Mouse (Mus musculus) forebrain, embryonic 14.5 days (tissue): ENCODE results near the gene Ifitm10. TPM values are rescaled to one million over a fixed set of nuclear protein-coding genes. Genes with fewer than 3 reads are reported as not detected.
"Not testable (repeated sequence)": the region's sequence is repeated elsewhere in the genome, so short reads cannot be mapped to it uniquely, and the experiment has no call there.

ENCODE experiments used
- ATAC-seq: fragments of 200-750 bp; cut with Nextera tagmentation; 2 replicates; pipeline ENCODE4 v1.8.0; 2017; ENCODE audit warnings: mild to moderate bottlenecking, moderate library complexity
- DNase-seq: peaks from one replicate; pipeline ENCODE4 v3.0.0-alpha.2; 2015; ENCODE audit warnings: low spot score
- H3K27ac ChIP-seq: fragments of 300-500 bp; sonication (generic); 2 replicates; pipeline ENCODE4 v1.5.1; 2014; ENCODE audit warnings: low read depth, mild to moderate bottlenecking, control low read depth, low read length, moderate library complexity
- H3K27me3 ChIP-seq: fragments of 300-500 bp; sonication (generic); replicated peaks from 2 replicates; pipeline ENCODE4 v1.6.1; 2014; ENCODE audit warnings: low read length, control low read depth, mixed read lengths; ENCODE audit not compliant: control insufficient read depth, insufficient read depth
- H3K36me3 ChIP-seq: fragments of 300-500 bp; sonication (generic); 2 replicates; pipeline ENCODE4 v1.6.1; 2014; ENCODE audit warnings: low read length, control low read depth; ENCODE audit not compliant: control insufficient read depth, insufficient read depth
- H3K4me1 ChIP-seq: fragments of 300-500 bp; sonication (generic); 2 replicates; pipeline ENCODE4 v1.6.1; 2014; ENCODE audit warnings: antibody characterized with exemption, low read length, control low read depth; ENCODE audit not compliant: control insufficient read depth, insufficient read depth
- H3K4me2 ChIP-seq: fragments of 300-500 bp; sonication (generic); 2 replicates; pipeline ENCODE4 v1.6.1; 2014; ENCODE audit warnings: mild to moderate bottlenecking, control low read depth, low read length
- H3K4me3 ChIP-seq: fragments of 300-500 bp; sonication (generic); 2 replicates; pipeline ENCODE4 v1.5.1; 2014; ENCODE audit warnings: low read depth, low read length, control low read depth
- H3K9ac ChIP-seq: fragments of 300-500 bp; sonication (generic); 2 replicates; pipeline ENCODE4 v1.6.1; 2014; ENCODE audit warnings: mild to moderate bottlenecking, low read length, control low read depth, moderate library complexity
- H3K9me3 ChIP-seq: fragments of 300-500 bp; sonication (generic); replicated peaks from 2 replicates; pipeline ENCODE4 v1.6.1; 2016; ENCODE audit warnings: low read length, control low read depth, mixed read lengths; ENCODE audit not compliant: control insufficient read depth
- WGBS: fragments of 180-500 bp; shearing (Covaris S2); extraction: QIAGEN DNeasy Blood & Tissue Kit; methylation state at CpG from one replicate; pipeline ENCODE4 v1.1.7; 2014; 5-methylcytosine and 5-hydroxymethylcytosine counted together
- polyA plus RNA-seq: library from polyadenylated mRNA; unstranded; fragments of >200 nt; fragmentation: Nextera tagmentation; extraction: Ambion mirVana; gene quantifications from 2 replicates; pipeline ENCODE4 v1.2.1, GENCODE M21; 2014

The Ifitm10 gene
- polyA plus RNA-seq, 1 experiment from 2014 or later, result 1.9 TPM

GRCm38 (mm10) chr7:142285130-142285835 is 88.3 kb downstream of the Ifitm10 start:
- peak overlapping the region; percentile 47 for H3K4me3 ChIP-seq
- 19% methylated on average over 23 of the region's 23 CpGs for WGBS

GRCm38 (mm10) chr7:142284615-142285080 is 88.9 kb downstream of the Ifitm10 start:
- peak; percentile 87 for ATAC-seq
- peak; percentile 98 for DNase-seq
- no peaks in the 10 kb centered on the region for H3K27me3 ChIP-seq
- H3K9me3 ChIP-seq, result no peaks in the 10 kb centered on the region
- peak overlapping the region; percentile 61 for H3K9ac ChIP-seq
- H3K4me1 ChIP-seq, result peaks cover 3% of the 10 kb centered on the region; the same call in 1 of the 2 replicates
- peak overlapping the region; percentile 47 for H3K4me3 ChIP-seq
- WGBS, result under 1% methylated on average over 19 of the region's 19 CpGs
- no peaks in the 10 kb centered on the region for H3K36me3 ChIP-seq
- peak overlapping the region; percentile 67 for H3K27ac ChIP-seq
- H3K4me2 ChIP-seq, result peak overlapping the region; percentile 83

More at GRCm38 (mm10) chr7:142285130-142285835, 88.3 kb downstream of the Ifitm10 start:
- no peaks in the 10 kb centered on the region for H3K27me3 ChIP-seq
- peak overlapping the region; percentile 4; the same call in 1 of the 2 replicates for H3K9ac ChIP-seq
- no peaks in the 10 kb centered on the region for H3K9me3 ChIP-seq
- peak overlapping the region; percentile 83 for H3K4me2 ChIP-seq
- no peaks in the 10 kb centered on the region for H3K36me3 ChIP-seq
- H3K4me1 ChIP-seq, result peaks cover 3% of the 10 kb centered on the region; the same call in 1 of the 2 replicates
- ATAC-seq (peak; percentile 72), DNase-seq (peak; percentile 63)
- no peak overlapping the region for H3K27ac ChIP-seq

- H3K4me1 ChIP-seq, result peaks cover 3% of the 10 kb centered on the region; the same call in 1 of the 2 replicates
- H3K4me3 ChIP-seq, result peak overlapping the region; percentile 47
- no peaks in the 10 kb centered on the region for H3K9me3 ChIP-seq
- H3K36me3 ChIP-seq, result no peaks in the 10 kb centered on the region
- no peaks in the 10 kb centered on the region for H3K27me3 ChIP-seq
- DNase-seq (peak; percentile 73), ATAC-seq (peak; percentile 82)
- peak overlapping the region; percentile 67 for H3K27ac ChIP-seq
- H3K9ac ChIP-seq, result peak overlapping the region; percentile 61
- H3K4me2 ChIP-seq, result peak overlapping the region; percentile 83
- WGBS, result 1% methylated on average over 38 of the region's 38 CpGs
These were observed 89.4 kb downstream of the Ifitm10 start for GRCm38 (mm10) chr7:142284023-142284591.

GRCm38 (mm10) chr7:142282847-142283246 is 90.7 kb downstream of the Ifitm10 start:
- not testable (repeated sequence) for H3K4me2 ChIP-seq, H3K9ac ChIP-seq, ATAC-seq, H3K9me3 ChIP-seq, DNase-seq, H3K27me3 ChIP-seq, H3K27ac ChIP-seq, H3K4me3 ChIP-seq, H3K36me3 ChIP-seq, H3K4me1 ChIP-seq
- 36% methylated on average over 2 of the region's 2 CpGs for WGBS

- not testable (repeated sequence) for H3K4me3 ChIP-seq, DNase-seq, ATAC-seq, H3K27me3 ChIP-seq, H3K4me2 ChIP-seq, H3K9ac ChIP-seq, H3K9me3 ChIP-seq, H3K36me3 ChIP-seq, H3K4me1 ChIP-seq, H3K27ac ChIP-seq
- 78% methylated on average over 1 of the region's 1 CpGs for WGBS
These were observed 94.3 kb downstream of the Ifitm10 start for GRCm38 (mm10) chr7:142279291-142279690.

GRCm38 (mm10) chr7:142278183-142278582 is 95.4 kb downstream of the Ifitm10 start:
- WGBS, result 2% methylated on average over 3 of the region's 3 CpGs
- not testable (repeated sequence) for H3K4me3 ChIP-seq, H3K4me2 ChIP-seq, H3K9me3 ChIP-seq, H3K36me3 ChIP-seq, H3K9ac ChIP-seq, H3K27ac ChIP-seq, H3K27me3 ChIP-seq, H3K4me1 ChIP-seq
- peak; percentile 77 for DNase-seq
- ATAC-seq, result peak; percentile 65; the same call in 1 of the 2 replicates

Other genes starting within 250 kb of the Ifitm10 start
- not detected in 2 replicates for gene Gm39115, start 237.7 kb downstream of the Ifitm10 start, polyA plus RNA-seq
- not detected in 2 replicates for gene Gm45337, start 229.1 kb downstream of the Ifitm10 start, polyA plus RNA-seq
- not detected in 2 replicates for gene Gm29735, start 216.6 kb downstream of the Ifitm10 start, polyA plus RNA-seq
- not detected in 2 replicates for gene Gm4553, start 208.0 kb downstream of the Ifitm10 start, polyA plus RNA-seq
- gene Krtap5-2, start 197.7 kb downstream of the Ifitm10 start, polyA plus RNA-seq, result not detected in 2 replicates
- gene Gm10153, start 183.4 kb downstream of the Ifitm10 start, polyA plus RNA-seq, result not detected in 2 replicates
- not detected in 2 replicates for gene Krtap5-3, start 172.4 kb downstream of the Ifitm10 start, polyA plus RNA-seq
- gene Gm7579, start 161.9 kb downstream of the Ifitm10 start, polyA plus RNA-seq, result not detected in 2 replicates
- gene Krtap5-5, start 143.8 kb downstream of the Ifitm10 start, polyA plus RNA-seq, result not detected in 2 replicates
- gene Gm40460, start 132.7 kb downstream of the Ifitm10 start, polyA plus RNA-seq, result not detected in 2 replicates
- not detected in 2 replicates for gene Gm2431, start 115.4 kb downstream of the Ifitm10 start, polyA plus RNA-seq
- not detected in 2 replicates for gene Gm4559, start 99.4 kb downstream of the Ifitm10 start, polyA plus RNA-seq
- gene Krtap5-1, start 76.6 kb downstream of the Ifitm10 start, polyA plus RNA-seq, result not detected in 2 replicates
- not detected in 2 replicates for gene Krtap5-4, start 70.2 kb downstream of the Ifitm10 start, polyA plus RNA-seq
- gene Gm49369, start 8.9 kb upstream of the Ifitm10 start, polyA plus RNA-seq, result not detected in 2 replicates
- gene Ctsd, start 14.3 kb upstream of the Ifitm10 start, polyA plus RNA-seq, result 261 and 263 TPM in 2 replicates
- gene Syt8, start 61.1 kb upstream of the Ifitm10 start, polyA plus RNA-seq, result not detected in 2 replicates
- 0.67 and 0.82 TPM in 2 replicates for gene Tnni2, start 68.1 kb upstream of the Ifitm10 start, polyA plus RNA-seq
- gene Lsp1, start 87.1 kb upstream of the Ifitm10 start, polyA plus RNA-seq, result 5.8 and 5.9 TPM in 2 replicates
- 0.42 and 0.53 TPM in 2 replicates for gene Tnnt3, start 125.1 kb upstream of the Ifitm10 start, polyA plus RNA-seq
- 21.7 and 28.7 TPM in 2 replicates for gene Mrpl23, start 158.9 kb upstream of the Ifitm10 start, polyA plus RNA-seq